Mouse (Mus musculus) forelimb bud, embryonic 11.5 days (tissue): Measurements from ENCODE around the gene Ucp1.
"Not testable (repeated sequence)": the region's sequence is repeated elsewhere in the genome, so short reads cannot be mapped to it uniquely, and the experiment has no call there.

ENCODE experiments used
- DNase-seq: peaks from one replicate; pipeline ENCODE4 v3.0.0-alpha.2; 2012; ENCODE audit warnings: low read depth, low spot score

The Ucp1 gene

GRCm38 (mm10) chr8:83290176-83290575 is at the start of gene Ucp1:
Gene Ucp1 (plus strand): TSS chr8:83290352.
- DNase-seq, result no peak

GRCm38 (mm10) chr8:83244151-83244550 is 46.0 kb upstream of the Ucp1 start:
- DNase-seq, result no peak

- DNase-seq, result no peak
Measured at GRCm38 (mm10) chr8:83250858-83251257, 39.3 kb upstream of the Ucp1 start.

- no peak for DNase-seq
Measured at GRCm38 (mm10) chr8:83251362-83252246, 38.5 kb upstream of the Ucp1 start.

GRCm38 (mm10) chr8:83252791-83253190 is 37.4 kb upstream of the Ucp1 start:
- DNase-seq, result no peak

GRCm38 (mm10) chr8:83257631-83258030 is 32.5 kb upstream of the Ucp1 start:
- no peak for DNase-seq

- DNase-seq, result peak; percentile 80
Measured at GRCm38 (mm10) chr8:83260418-83261215, 29.5 kb upstream of the Ucp1 start.

GRCm38 (mm10) chr8:83271172-83271571 is 19.0 kb upstream of the Ucp1 start:
- no peak for DNase-seq

GRCm38 (mm10) chr8:83272464-83272863 is 17.7 kb upstream of the Ucp1 start:
- no peak for DNase-seq

GRCm38 (mm10) chr8:83274470-83274869 is 15.7 kb upstream of the Ucp1 start:
- no peak for DNase-seq

GRCm38 (mm10) chr8:83278431-83278830 is 11.7 kb upstream of the Ucp1 start:
- no peak for DNase-seq

GRCm38 (mm10) chr8:83285391-83285790 is 4.8 kb upstream of the Ucp1 start:
- DNase-seq, result no peak

- DNase-seq, result no peak
Measured at GRCm38 (mm10) chr8:83297375-83297774, 7.2 kb downstream of the Ucp1 start.

GRCm38 (mm10) chr8:83300135-83300534 is 10.0 kb downstream of the Ucp1 start:
- DNase-seq, result no peak

- DNase-seq, result no peak
Measured at GRCm38 (mm10) chr8:83304946-83305345, 14.8 kb downstream of the Ucp1 start.

GRCm38 (mm10) chr8:83309836-83310235 is 19.7 kb downstream of the Ucp1 start:
- DNase-seq, result no peak

- DNase-seq, result not testable (repeated sequence)
Measured at GRCm38 (mm10) chr8:83315084-83315483, 24.9 kb downstream of the Ucp1 start.

- no peak for DNase-seq
Measured at GRCm38 (mm10) chr8:83315691-83316090, 25.5 kb downstream of the Ucp1 start.

- DNase-seq, result no peak
Measured at GRCm38 (mm10) chr8:83320543-83320942, 30.4 kb downstream of the Ucp1 start.

GRCm38 (mm10) chr8:83322374-83322773 is 32.2 kb downstream of the Ucp1 start:
- no peak for DNase-seq

GRCm38 (mm10) chr8:83323056-83323455 is 32.9 kb downstream of the Ucp1 start:
- DNase-seq, result no peak

GRCm38 (mm10) chr8:83327889-83328288 is 37.7 kb downstream of the Ucp1 start:
- no peak for DNase-seq

GRCm38 (mm10) chr8:83331567-83331898 is 41.4 kb downstream of the Ucp1 start:
- peak; percentile 14 for DNase-seq
